Mouse (Mus musculus): ENCODE results near the gene Mrps2. TPM values are rescaled to one million over a fixed set of nuclear protein-coding genes. Genes with fewer than 3 reads are reported as not detected.

Gene Mrps2
- polyA plus RNA-seq, 1 experiment from 2014 or later: 51.0 TPM

DNA sequence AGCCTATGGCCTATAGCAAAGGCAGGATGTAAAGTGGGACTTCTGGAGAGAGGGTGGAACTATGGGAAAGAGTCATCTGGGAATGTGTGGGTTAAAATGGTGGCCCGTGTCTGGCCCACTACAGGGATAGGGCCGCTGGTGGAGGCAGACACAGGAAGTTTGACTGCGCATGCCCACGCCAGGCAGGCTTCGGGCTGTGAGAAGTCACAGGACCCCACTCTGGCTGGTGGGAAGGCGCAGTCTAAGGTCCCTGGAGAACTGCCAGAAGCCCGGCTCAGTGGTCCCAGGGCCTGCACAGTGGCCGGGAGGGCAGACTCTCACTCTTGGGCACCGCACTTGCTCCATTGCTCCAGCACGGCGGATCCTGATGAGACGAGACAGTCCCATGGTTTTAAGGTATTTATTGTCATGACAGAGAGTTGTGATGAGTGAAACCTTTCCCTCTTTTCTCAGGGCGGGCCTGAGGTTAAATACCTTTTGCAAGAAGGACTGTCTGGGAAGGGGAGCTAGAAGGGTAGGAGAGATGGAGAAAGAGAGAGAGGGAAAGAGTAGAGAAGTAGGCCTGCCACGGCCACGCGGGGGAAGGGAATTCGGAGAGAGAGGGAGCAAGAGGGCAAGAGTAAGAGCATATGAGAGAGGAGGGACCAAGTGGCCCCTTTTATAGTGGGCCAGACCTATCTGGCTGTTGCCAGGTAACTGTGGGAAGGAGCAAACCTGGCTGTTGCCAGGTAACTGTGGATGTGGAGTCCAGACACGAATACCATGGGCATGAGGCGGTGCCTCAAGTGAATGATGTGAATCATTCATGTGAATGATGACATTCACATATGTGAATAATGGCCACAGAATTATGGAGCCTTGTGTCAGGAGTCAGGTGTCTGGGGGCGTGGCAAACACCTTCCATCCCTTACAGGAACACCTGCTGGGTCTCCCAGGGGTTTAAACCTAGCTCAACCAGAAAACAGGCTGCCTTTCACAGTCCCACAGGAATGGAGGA, 11.6 kb downstream of the Mrps2 start:
- H3K4me1 ChIP-seq (replicated peaks): no peaks in the 10 kb centered on the region
- no peaks in the 10 kb centered on the region for H3K27me3 ChIP-seq
- no peak overlapping the region for H3K4me3 ChIP-seq
- no peak overlapping the region for H3K27ac ChIP-seq (replicated peaks)
- no peaks in the 10 kb centered on the region for H3K9me3 ChIP-seq
- ATAC-seq (ENCODE audit: low FRiP score, low read depth): no peak
- no peaks in the 10 kb centered on the region for H3K36me3 ChIP-seq
- 84% methylated on average over 20 of the region's 20 CpGs for WGBS
- no peak overlapping the region for H3K9ac ChIP-seq
- H3K4me2 ChIP-seq: 0 out of 2 replicates have a peak overlapping the region, but pooled peaks have one; percentile 19

DNA sequence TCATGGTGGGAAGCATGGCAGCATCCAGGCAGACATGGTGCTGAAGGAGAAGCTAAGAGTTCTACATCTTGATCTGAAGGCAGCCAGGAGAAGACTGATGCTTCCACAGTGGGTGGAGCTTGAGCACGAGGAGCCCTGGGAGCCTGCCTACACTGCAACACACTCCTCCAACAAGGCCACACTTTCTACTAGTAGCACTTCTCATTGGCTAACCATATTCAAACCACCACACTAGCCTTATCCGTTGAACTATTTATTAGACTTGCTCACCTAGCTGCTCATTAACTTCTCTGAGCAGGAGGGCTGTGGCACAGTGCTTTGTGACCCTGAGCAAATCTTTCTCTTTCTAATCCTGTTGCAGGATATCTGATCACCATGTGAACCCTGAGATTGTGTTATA, 16.0 kb downstream of the Mrps2 start:
- Histone ChIP-seq H3K4me2 (no peak overlapping the region), H3K4me1 (replicated peaks) (no peaks in the 10 kb centered on the region), H3K27me3 (no peaks in the 10 kb centered on the region), H3K36me3 (no peaks in the 10 kb centered on the region), H3K9ac (no peak overlapping the region), H3K27ac (replicated peaks) (no peak overlapping the region), H3K9me3 (no peaks in the 10 kb centered on the region), H3K4me3 (no peak overlapping the region)
- 78% methylated on average over 2 of the region's 2 CpGs for WGBS
- no peak for ATAC-seq (ENCODE audit: low FRiP score, low read depth)

DNA sequence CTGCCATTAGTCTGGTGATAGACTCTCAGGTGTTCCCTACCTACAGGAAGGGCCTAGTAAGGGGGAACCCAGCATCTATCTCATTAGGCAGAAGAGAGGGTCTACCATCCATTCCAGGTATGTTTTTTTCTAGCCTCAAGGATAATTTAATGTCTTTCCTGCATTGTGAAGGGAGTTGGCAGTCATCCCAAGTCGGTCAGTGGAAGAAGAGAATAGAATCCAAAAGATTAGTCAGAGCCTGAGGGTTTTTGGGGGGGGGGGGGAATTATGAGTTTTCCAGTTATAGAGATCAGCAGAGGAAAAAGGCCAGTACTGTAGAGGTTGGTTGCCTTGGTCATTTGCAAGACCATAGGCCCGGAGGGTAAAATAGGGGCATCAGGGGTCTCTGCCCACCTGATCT, 26.7 kb downstream of the Mrps2 start:
- H3K9me3 ChIP-seq: no peaks in the 10 kb centered on the region
- no peaks in the 10 kb centered on the region for H3K36me3 ChIP-seq
- 94% methylated on average over 2 of the region's 2 CpGs for WGBS
- H3K27me3 ChIP-seq: no peaks in the 10 kb centered on the region
- H3K4me3 ChIP-seq: no peak overlapping the region
- H3K4me2 ChIP-seq: no peak overlapping the region
- H3K4me1 ChIP-seq (replicated peaks): no peaks in the 10 kb centered on the region
- no peak for ATAC-seq (ENCODE audit: low FRiP score, low read depth)
- H3K27ac ChIP-seq (replicated peaks): no peak overlapping the region
- H3K9ac ChIP-seq: no peak overlapping the region

DNA sequence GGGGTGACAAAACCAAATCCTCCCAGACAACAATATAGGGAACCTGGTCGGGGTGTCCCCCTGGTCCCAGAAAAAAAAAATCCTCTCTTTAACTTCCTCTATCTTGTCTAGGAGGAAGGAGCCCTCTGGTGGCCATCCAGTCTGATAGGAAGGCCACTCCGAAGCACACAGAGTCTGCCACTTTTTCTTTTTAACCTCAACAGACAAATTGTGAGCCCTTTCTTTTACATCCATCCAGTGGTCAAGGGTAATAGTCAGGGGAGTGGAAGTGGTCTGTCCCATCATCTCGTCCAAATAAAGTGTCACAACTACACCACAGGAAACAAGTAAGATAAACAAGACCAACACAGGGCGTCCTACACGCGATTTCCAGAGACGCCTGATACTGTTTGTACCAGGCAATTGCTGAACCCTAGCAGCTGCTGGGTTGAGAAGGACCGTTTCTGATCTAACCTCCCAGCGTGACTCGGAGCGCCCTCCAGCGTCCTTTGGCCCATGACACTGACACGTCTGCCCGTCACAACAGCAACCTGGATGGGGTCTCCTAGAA, 27.4 kb downstream of the Mrps2 start:
- no peak overlapping the region for H3K4me2 ChIP-seq
- no peaks in the 10 kb centered on the region for H3K4me1 ChIP-seq (replicated peaks)
- no peak overlapping the region for H3K27ac ChIP-seq (replicated peaks)
- no peaks in the 10 kb centered on the region for H3K36me3 ChIP-seq
- H3K9me3 ChIP-seq: no peaks in the 10 kb centered on the region
- no peak overlapping the region for H3K9ac ChIP-seq
- no peak for ATAC-seq (ENCODE audit: low FRiP score, low read depth)
- no peaks in the 10 kb centered on the region for H3K27me3 ChIP-seq
- no peak overlapping the region for H3K4me3 ChIP-seq
- 87% methylated on average over 14 of the region's 14 CpGs for WGBS

DNA sequence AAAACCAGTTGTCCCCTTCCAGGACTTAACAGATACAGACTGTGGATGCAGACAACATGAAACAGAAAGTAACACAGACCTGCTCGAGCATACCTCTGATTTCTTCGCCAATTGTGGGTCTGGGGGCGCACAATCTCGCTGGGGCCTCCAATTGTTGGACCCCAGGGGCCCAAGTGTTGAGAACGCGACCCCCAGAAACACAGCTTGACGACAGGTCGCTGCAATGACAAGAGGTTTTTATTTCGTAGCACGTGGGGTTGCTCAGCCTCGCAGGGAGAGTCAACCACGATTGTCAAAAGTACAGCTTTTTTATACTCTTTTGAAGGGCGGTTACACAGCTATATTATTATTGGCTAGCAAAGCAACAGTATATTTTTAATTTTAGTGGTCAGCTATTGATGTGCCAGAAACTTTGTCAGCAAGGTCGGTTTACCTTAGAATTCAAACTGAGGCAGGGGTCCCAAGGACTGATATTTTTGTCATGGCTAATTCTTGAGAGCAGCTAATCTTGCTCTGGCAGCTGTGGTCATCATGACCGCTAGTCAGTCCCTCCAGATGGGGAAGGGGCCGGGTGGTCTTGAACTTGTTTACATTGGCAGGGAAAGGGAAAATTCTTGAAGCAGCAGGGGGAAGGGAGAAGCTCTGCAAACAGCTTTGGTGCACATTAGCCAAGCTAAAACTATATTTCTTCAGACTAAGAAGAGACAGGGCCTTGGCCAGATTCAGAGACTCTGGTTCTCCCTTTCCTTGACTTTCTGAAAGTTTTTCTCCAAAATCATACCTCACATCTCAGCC, 28.1 kb downstream of the Mrps2 start:
- ATAC-seq (ENCODE audit: low FRiP score, low read depth): no peak
- Histone ChIP-seq H3K4me2 (no peak overlapping the region), H3K27ac (replicated peaks) (no peak overlapping the region), H3K4me1 (replicated peaks) (no peaks in the 10 kb centered on the region), H3K36me3 (no peaks in the 10 kb centered on the region), H3K9me3 (no peaks in the 10 kb centered on the region), H3K27me3 (no peaks in the 10 kb centered on the region), H3K9ac (no peak overlapping the region), H3K4me3 (no peak overlapping the region)
- 81% methylated on average over 16 of the region's 16 CpGs for WGBS

DNA sequence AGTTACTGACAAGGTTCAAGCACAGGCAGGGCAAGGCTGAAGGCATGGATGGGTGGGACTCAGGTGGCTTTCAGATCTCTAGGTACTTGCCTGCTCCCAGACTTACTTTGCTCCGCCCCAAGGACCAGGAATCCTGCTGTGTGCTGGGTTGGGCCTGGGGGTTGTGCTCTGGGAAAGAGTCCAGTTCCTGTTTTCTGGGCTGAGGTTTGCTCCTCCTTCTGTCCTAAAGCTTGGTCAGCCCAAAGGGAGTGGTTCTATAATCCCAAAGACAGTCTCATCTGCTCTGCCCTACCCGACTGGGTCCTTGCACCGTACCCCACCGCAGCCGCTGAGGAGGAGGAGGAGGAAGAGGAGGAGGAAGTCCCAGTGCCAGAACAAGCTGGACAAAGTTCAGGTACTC, 28.8 kb downstream of the Mrps2 start, which contains the start of gene Gbgt1:
Gene Gbgt1, plus strand, starts transcription at position 221 of the 400 bp plus-strand sequence.
- no peak for ATAC-seq (ENCODE audit: low FRiP score, low read depth)
- Histone ChIP-seq H3K27me3 (no peaks in the 10 kb centered on the region), H3K4me2 (no peak within 1 kb of the TSS), H3K9me3 (no peaks in the 10 kb centered on the region), H3K36me3 (no peaks in the 10 kb centered on the region), H3K4me1 (replicated peaks) (no peaks in the 10 kb centered on the region), H3K4me3 (no peak within 1 kb of the TSS), H3K27ac (replicated peaks) (no peak within 1 kb of the TSS), H3K9ac (no peak within 1 kb of the TSS)
- 79% methylated on average over 5 of the region's 5 CpGs for WGBS

DNA sequence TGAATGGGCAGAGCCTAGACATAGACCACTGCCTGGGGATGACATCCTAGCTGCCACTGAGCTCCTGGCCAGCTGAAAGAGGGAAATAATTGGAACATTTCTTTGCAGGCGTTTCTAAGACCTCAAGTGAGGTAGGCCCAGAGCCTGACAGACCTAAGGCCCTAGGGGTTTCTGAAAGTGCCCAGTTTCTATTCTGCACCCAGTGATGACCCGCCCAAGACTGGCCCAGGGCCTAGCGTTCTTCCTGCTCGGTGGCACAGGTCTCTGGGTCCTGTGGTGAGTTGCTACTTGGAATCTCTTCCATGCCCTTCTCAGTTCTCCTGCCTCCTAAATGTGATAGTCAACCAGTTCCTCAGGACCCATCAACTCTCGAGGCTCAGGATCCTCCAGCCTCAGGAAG, 29.7 kb downstream of the Mrps2 start:
- 80% methylated on average over 5 of the region's 5 CpGs for WGBS
- Histone ChIP-seq H3K4me1 (replicated peaks) (no peaks in the 10 kb centered on the region), H3K4me3 (no peak overlapping the region)

DNA sequence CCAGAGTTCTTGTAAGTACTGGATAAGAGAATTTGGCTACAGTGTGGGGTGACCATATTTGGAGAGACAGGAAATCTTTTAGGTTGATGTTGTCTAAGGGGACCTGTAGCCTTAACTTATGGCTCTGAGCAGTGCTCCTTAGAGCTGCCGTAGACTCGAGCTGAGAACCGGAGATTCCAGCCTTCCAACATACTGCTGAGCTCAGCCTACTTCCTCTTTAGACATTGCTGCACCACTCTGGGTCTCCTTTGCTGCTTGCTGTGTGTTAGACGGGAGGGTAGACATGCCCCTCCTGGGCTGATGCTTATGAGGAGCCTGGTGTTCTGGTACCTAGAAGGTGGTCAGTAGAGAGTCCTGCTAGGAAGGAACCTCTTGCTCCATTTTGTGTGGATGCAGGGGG, 30.6 kb downstream of the Mrps2 start:
- no peak overlapping the region for H3K4me3 ChIP-seq
- H3K36me3 ChIP-seq: no peaks in the 10 kb centered on the region
- no peak overlapping the region for H3K27ac ChIP-seq (replicated peaks)
- no peak overlapping the region for H3K4me2 ChIP-seq
- ATAC-seq (ENCODE audit: low FRiP score, low read depth): no peak
- no peaks in the 10 kb centered on the region for H3K9me3 ChIP-seq
- no peaks in the 10 kb centered on the region for H3K4me1 ChIP-seq (replicated peaks)
- H3K27me3 ChIP-seq: no peaks in the 10 kb centered on the region
- no peak overlapping the region for H3K9ac ChIP-seq
- 81% methylated on average over 4 of the region's 4 CpGs for WGBS

More for the DNA sequence above, 29.7 kb downstream of the Mrps2 start:
- no peaks in the 10 kb centered on the region for H3K36me3 ChIP-seq
- ATAC-seq (ENCODE audit: low FRiP score, low read depth): no peak
- no peaks in the 10 kb centered on the region for H3K27me3 ChIP-seq
- H3K4me2 ChIP-seq: no peak overlapping the region
- H3K27ac ChIP-seq (replicated peaks): no peak overlapping the region
- no peak overlapping the region for H3K9ac ChIP-seq
- H3K9me3 ChIP-seq: no peaks in the 10 kb centered on the region

DNA sequence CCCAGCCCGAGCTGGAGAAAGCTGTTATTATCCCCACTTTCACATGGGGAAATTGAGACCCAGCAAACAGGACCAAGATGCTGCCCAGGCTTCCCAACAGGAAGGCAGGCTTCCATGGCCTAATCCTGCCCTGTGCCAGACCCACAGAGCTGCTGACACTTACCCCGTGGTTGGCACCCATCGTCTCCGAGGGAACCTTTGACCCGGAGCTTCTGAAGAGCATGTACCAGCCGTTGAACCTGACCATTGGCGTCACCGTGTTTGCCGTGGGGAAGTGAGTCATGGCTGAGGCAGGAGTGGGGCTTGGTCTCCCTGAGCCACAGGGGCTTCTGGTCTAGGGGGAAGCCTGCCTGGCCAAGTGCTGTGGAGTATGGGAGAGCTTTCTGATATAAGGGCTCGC, 35.1 kb downstream of the Mrps2 start:
- no peak overlapping the region for H3K27ac ChIP-seq (replicated peaks)
- no peak overlapping the region for H3K9ac ChIP-seq
- no peaks in the 10 kb centered on the region for H3K4me1 ChIP-seq (replicated peaks)
- no peaks in the 10 kb centered on the region for H3K36me3 ChIP-seq
- ATAC-seq (ENCODE audit: low FRiP score, low read depth): no peak
- 90% methylated on average over 10 of the region's 10 CpGs for WGBS
- H3K9me3 ChIP-seq: no peaks in the 10 kb centered on the region
- no peak overlapping the region for H3K4me2 ChIP-seq
- H3K27me3 ChIP-seq: no peaks in the 10 kb centered on the region
- no peak overlapping the region for H3K4me3 ChIP-seq

DNA sequence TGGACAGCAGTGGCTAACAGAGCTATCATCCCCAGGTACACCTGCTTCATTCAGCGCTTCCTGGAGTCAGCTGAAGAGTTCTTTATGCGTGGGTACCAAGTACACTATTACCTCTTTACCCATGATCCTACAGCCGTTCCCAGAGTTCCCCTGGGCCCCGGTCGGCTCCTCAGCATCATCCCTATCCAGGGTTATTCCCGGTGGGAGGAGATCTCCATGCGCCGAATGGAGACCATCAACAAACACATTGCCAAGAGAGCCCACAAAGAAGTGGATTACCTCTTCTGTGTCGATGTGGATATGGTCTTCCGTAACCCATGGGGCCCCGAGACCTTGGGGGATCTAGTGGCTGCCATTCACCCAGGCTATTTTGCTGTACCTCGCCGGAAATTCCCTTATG, 36.8 kb downstream of the Mrps2 start:
- no peak for ATAC-seq (ENCODE audit: low FRiP score, low read depth)
- WGBS: 91% methylated on average over 13 of the region's 13 CpGs
- no peak overlapping the region for H3K27ac ChIP-seq (replicated peaks)
- H3K4me1 ChIP-seq (replicated peaks): no peaks in the 10 kb centered on the region
- H3K4me2 ChIP-seq: no peak overlapping the region
- H3K4me3 ChIP-seq: no peak overlapping the region
- no peaks in the 10 kb centered on the region for H3K9me3 ChIP-seq
- no peaks in the 10 kb centered on the region for H3K27me3 ChIP-seq
- no peak overlapping the region for H3K9ac ChIP-seq
- no peaks in the 10 kb centered on the region for H3K36me3 ChIP-seq

DNA sequence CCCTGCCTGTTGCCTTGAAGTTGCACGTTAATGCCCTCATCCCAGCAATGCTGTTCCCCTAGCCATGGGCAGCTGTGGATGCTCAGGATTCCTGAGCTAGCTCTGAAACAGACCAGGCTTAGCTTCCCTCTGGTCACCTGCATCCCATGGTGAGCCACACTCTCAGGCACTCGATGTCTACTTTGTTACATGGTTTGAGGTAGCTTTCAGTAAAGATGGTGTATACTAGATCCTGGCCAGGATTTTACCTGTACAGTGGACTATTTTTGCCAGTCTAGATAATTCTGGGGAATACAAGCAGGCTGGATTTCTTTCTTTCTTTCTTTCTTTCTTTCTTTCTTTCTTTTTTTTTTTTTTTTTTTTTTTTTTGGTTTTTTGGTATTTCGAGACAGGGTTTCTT, 37.9 kb downstream of the Mrps2 start, which contains the start of gene Gm10134:
Gene Gm10134, plus strand, starts transcription at position 301 of the 400 bp plus-strand sequence.
- no peak for ATAC-seq (ENCODE audit: low FRiP score, low read depth)
- Histone ChIP-seq H3K9me3 (no peaks in the 10 kb centered on the region), H3K4me3 (no peak within 1 kb of the TSS), H3K36me3 (no peaks in the 10 kb centered on the region), H3K27ac (replicated peaks) (no peak within 1 kb of the TSS), H3K4me2 (no peak within 1 kb of the TSS), H3K27me3 (0 out of 2 replicates have a peak, but pooled peaks cover 4% of the 10 kb centered on the region), H3K9ac (no peak within 1 kb of the TSS), H3K4me1 (replicated peaks) (no peaks in the 10 kb centered on the region)
- WGBS: 88% methylated on average over 3 of the region's 3 CpGs

DNA sequence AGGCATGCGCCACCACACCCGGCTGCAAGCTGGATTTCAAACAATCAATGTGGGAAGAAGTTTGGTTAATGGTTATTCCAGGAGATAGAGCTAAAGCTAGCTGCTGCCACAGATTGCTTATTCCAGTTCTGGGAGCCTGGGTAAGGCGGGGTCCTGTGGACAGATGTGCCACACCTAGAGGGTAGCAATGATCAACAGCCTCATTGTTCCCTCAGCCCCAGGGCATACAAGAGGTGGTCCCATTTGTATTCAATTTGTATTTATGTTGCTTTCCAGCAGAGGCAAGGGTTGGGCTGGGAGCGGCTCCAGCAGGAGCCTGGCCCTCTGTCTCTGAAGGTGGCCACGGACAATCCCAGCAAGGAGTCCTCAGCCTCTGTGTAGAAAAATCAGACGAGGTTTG, 38.4 kb downstream of the Mrps2 start:
- no peaks in the 10 kb centered on the region for H3K4me1 ChIP-seq (replicated peaks)
- H3K9me3 ChIP-seq: no peaks in the 10 kb centered on the region
- ATAC-seq (ENCODE audit: low FRiP score, low read depth): no peak
- no peak overlapping the region for H3K4me2 ChIP-seq
- 0 out of 2 replicates have a peak, but pooled peaks cover 5% of the 10 kb centered on the region for H3K27me3 ChIP-seq
- H3K27ac ChIP-seq (replicated peaks): no peak overlapping the region
- H3K4me3 ChIP-seq: no peak overlapping the region
- H3K36me3 ChIP-seq: no peaks in the 10 kb centered on the region
- H3K9ac ChIP-seq: no peak overlapping the region
- WGBS: 81% methylated on average over 6 of the region's 6 CpGs
